ENCODE assay signal across 11 mouse cellular contexts in the genomic region with DNA sequence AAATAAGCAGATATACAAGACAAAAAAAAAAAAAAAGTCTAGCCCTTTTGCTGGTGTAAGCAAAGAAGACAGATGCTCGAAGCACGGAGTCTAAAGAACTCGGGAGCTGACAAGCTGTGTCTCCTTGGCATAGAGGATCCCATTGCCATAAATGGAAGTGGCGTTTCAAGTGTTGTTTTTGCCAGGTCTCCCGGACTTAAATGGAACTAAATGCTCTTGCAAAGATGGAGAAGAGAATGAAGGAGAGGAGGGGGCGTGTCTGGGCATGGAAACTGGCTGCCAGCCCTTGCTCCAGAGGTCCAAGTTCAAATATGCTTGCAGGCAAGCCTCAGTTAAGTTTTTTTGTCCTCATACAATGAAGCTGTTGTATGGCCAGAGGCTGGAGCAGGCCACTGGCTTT. TPM values are rescaled to one million over a fixed set of nuclear protein-coding genes. Genes with fewer than 3 reads are reported as not detected.
DNase-seq lines count a peak whose midpoint lies in the region; ATAC-seq and TF ChIP-seq lines count a peak whose summit lies in the region.
"Had no signal": no experiment of that assay in that cellular context is flagged by ENCODE, and none has a peak within 500 bp of the region (broad histone marks: within the 10 kb centered on the region; RNA-seq: fewer than 3 reads in every experiment).

No protein-coding gene starts in this region.

- H3K4me1 ChIP-seq in heart, embryonic 15.5 days (replicated peaks), result peaks cover 30% of the 10 kb centered on the region

- H3K9me3 ChIP-seq in heart, embryonic 15.5 days (replicated peaks), result no peaks in the 10 kb centered on the region

- H3K9ac ChIP-seq in heart, embryonic 15.5 days, result no peak overlapping the region

- H3ac ChIP-seq in myocyte (ENCODE audit: control insufficient read depth, insufficient read length), result no peak overlapping the region

- no peak for TF ChIP-seq POLR2A in myocyte (IDR thresholded peaks at IDR 0.05; ENCODE audit: insufficient read length, low read depth)

- no peaks in the 10 kb centered on the region for H3K36me3 ChIP-seq in heart, embryonic 15.5 days
- H3K36me3 ChIP-seq in myocyte (ENCODE audit: control insufficient read depth, insufficient read depth), result no peaks in the 10 kb centered on the region

- peak overlapping the region; percentile 38 for H3K4me2 ChIP-seq in heart, embryonic 15.5 days
- peak overlapping the region; percentile 59 for H3K4me2 ChIP-seq in myocyte (ENCODE audit: low read depth)

- no peaks in the 10 kb centered on the region for H3K27me3 ChIP-seq in heart, embryonic 15.5 days
- H3K27me3 ChIP-seq in myocyte (ENCODE audit: control insufficient read depth, insufficient read depth, insufficient read length), result peaks cover 6% of the 10 kb centered on the region

- WGBS in heart, embryonic 15.5 days, result 22% methylated on average over 6 of the region's 6 CpGs

- peak; percentile 94 for ATAC-seq in frontal cortex, adult (ENCODE audit: low TSS enrichment)
- no peak for ATAC-seq in heart, embryonic 15.5 days (replicated peaks; ENCODE audit: insufficient number of reproducible peaks, insufficient read depth, low FRiP score, low read depth)

- H3K4me3 ChIP-seq in heart, embryonic 15.5 days, result no peak overlapping the region
- H3K4me3 ChIP-seq in myocyte, result no peak overlapping the region

- 0 out of 2 replicates have a peak overlapping the region, but pooled peaks have one; percentile 26 for H3K27ac ChIP-seq in heart, embryonic 15.5 days

- DNase-seq in frontal cortex, adult 2 months (ENCODE audit: extremely low spot score in 1 of 2, low spot score in 1 of 2), result no peak
- DNase-seq in lung, postnatal 10 days, result peak; percentile 24
- no peak for DNase-seq in lung, postnatal 25 days (ENCODE audit: low spot score)
- DNase-seq in retina, embryonic 14.5 days (ENCODE audit: low spot score), result no peak
- DNase-seq in urinary bladder, postnatal 10 days (ENCODE audit: low spot score), result no peak
- DNase-seq: left cerebral cortex, postnatal 4 days; retina, postnatal 1 day had no signal

- H3K79me2 ChIP-seq in myocyte (ENCODE audit: control insufficient read depth, insufficient read depth), result no peaks in the 10 kb centered on the region

TF ChIP-seq in myocyte, 11 proteins besides CTCF, POLR2A, EP300 and RAD21:
- no peak for TF ChIP-seq USF1 (IDR thresholded peaks at IDR 0.05; ENCODE audit: low read depth)
- TF ChIP-seq SRF (IDR thresholded peaks at IDR 0.05; ENCODE audit: control insufficient read depth, insufficient read length, low read depth), result peak; percentile 79
TF ChIP-seq in myocyte: peak in this region for 1.

RNA-seq across cellular contexts. Expression of a gene that starts 1.3 kb away (rescaled TPM):
- 0.20 TPM in 1 of 2 replicates, not detected in the other for polyA plus RNA-seq in frontal cortex, adult 2 months (2012; rRNA removed)
- 0.46 and 0.50 TPM in 2 replicates for polyA plus RNA-seq in heart, embryonic 15.5 days (2015; fragmentation: Nextera tagmentation; extraction: Ambion mirVana)
- polyA plus RNA-seq in myocyte (2012; fragmentation: generic; extraction: Trizol), result 0.48 TPM
- polyA plus RNA-seq: embryonic facial prominence, embryonic 11.5 days had no signal

RNA-seq across cellular contexts. Expression of a gene that starts 1.4 kb away (rescaled TPM):
- polyA plus RNA-seq in frontal cortex, adult 2 months (2012; rRNA removed), result 1.2 and 1.5 TPM in 2 replicates
- 0.19 and 0.32 TPM in 2 replicates for polyA plus RNA-seq in heart, embryonic 15.5 days (2015; fragmentation: Nextera tagmentation; extraction: Ambion mirVana)
- polyA plus RNA-seq in myocyte (2012; fragmentation: generic; extraction: Trizol), result not detected
- polyA plus RNA-seq: embryonic facial prominence, embryonic 11.5 days had no signal
